Mouse (Mus musculus): Measurements from ENCODE around the gene Fndc8. TPM values are rescaled to one million over a fixed set of nuclear protein-coding genes. Genes with fewer than 3 reads are reported as not detected.

Gene Fndc8
- total and polyA plus RNA-seq, 3 experiments: 0.08 to 0.36 TPM; not detected in 1

GRCm38 (mm10) chr11:82844771-82845414, 47.0 kb upstream of the Fndc8 start (continued):
- TF ChIP-seq MYC (IDR thresholded peaks at IDR 0.05; ENCODE audit: low read depth, low read length): no peak
- no peak for TF ChIP-seq RAD21 (IDR thresholded peaks at IDR 0.05; ENCODE audit: low read depth, low read length)
- no peak for TF ChIP-seq USF2 (conservative IDR thresholded peaks at IDR 0.05; ENCODE audit: low read depth, low read length)
- TF ChIP-seq JUN (IDR thresholded peaks at IDR 0.05; ENCODE audit: insufficient read depth, low read depth, low read length): no peak
- peak; percentile 47; the same call in 1 of the 2 replicates for TF ChIP-seq CHD2 (IDR thresholded peaks at IDR 0.05; ENCODE audit: low read length)
- TF ChIP-seq EP300 (IDR thresholded peaks at IDR 0.05; ENCODE audit: low read length): no peak
- no peak for TF ChIP-seq RCOR1 (conservative IDR thresholded peaks at IDR 0.05; ENCODE audit: low read depth, low read length)

GRCm38 (mm10) chr11:82845415-82846078, 46.4 kb upstream of the Fndc8 start:
- peak overlapping the region; percentile 100 for H3K4me2 ChIP-seq (ENCODE audit: insufficient read depth, low read depth, poor library complexity, severe bottlenecking)
- in situ Hi-C loops (cut with MboI; ENCODE audit: low pct_ligation_motif_present, low pct_unique_long_range_greater_than_20kb, low sequenced_read_pairs) (loop anchor here (5.0 kb wide), 1 partner anchor 42 kb away; no protein-coding TSS in a partner anchor), dilution Hi-C loops (cut with MboI; ENCODE audit: extremely low pct_ligation_motif_present, extremely low pct_unique_long_range_greater_than_20kb, low sequenced_read_pairs) (no loop called here)
- H3K4me1 ChIP-seq (ENCODE audit: control insufficient read depth in 1 of 2, insufficient read depth in 2 of 2): peaks cover 13 to 30% of the 10 kb centered on the region in 2 experiments
- H3K79me2 ChIP-seq (replicated peaks; ENCODE audit: control insufficient read depth, extremely low read depth, insufficient read depth, poor library complexity, severe bottlenecking): peaks cover 12% of the 10 kb centered on the region
- DNase-seq (ENCODE audit: extremely low read depth): peak; percentile 77
- H3K36me3 ChIP-seq (replicated peaks in 1 of 2; ENCODE audit: control insufficient read depth in 1 of 2, insufficient read depth in 1 of 2, low read length in 1 of 2): peaks cover 6 to 17% of the 10 kb centered on the region in 2 experiments
- H3K27ac ChIP-seq (ENCODE audit: insufficient read depth, low read depth): peak overlapping the region; percentile 82
- H3K27me3 ChIP-seq (replicated peaks): no peaks in the 10 kb centered on the region
- H3K9me3 ChIP-seq (replicated peaks; ENCODE audit: low read length): peaks cover 11% of the 10 kb centered on the region
- H3K4me3 ChIP-seq (replicated peaks in 1 of 3; ENCODE audit: low read depth in 2 of 3, low read length in 2 of 3, poor library complexity in 1 of 3): peak overlapping the region; percentile 49 to 57 (median 51)
- H3K9ac ChIP-seq (ENCODE audit: insufficient read depth, low read depth): peak overlapping the region; percentile 37
- TF ChIP-seq IRF4 (IDR thresholded peaks at IDR 0.05; ENCODE audit: low read depth, low read length) (no peak), BHLHE40 (IDR thresholded peaks at IDR 0.05; ENCODE audit: low read depth, low read length) (peak; percentile 0; the same call in 1 of the 2 replicates), MAFK (IDR thresholded peaks at IDR 0.05; ENCODE audit: insufficient replicate concordance, low read length) (no peak), ZC3H11A (IDR thresholded peaks at IDR 0.05; ENCODE audit: low read depth, low read length) (no peak), EP300 (IDR thresholded peaks at IDR 0.05; ENCODE audit: low read length) (no peak; the same call in 1 of the 2 replicates), ELF1 (IDR thresholded peaks at IDR 0.05; ENCODE audit: low read depth, low read length) (no peak), ZNF384 (IDR thresholded peaks at IDR 0.05; ENCODE audit: low read depth, low read length) (no peak), CHD1 (IDR thresholded peaks at IDR 0.05; ENCODE audit: low read depth, low read length) (no peak), RAD21 (IDR thresholded peaks at IDR 0.05; ENCODE audit: low read depth, low read length) (peak; percentile 52), PAX5 (IDR thresholded peaks at IDR 0.05; ENCODE audit: low read length) (no peak), MAZ (IDR thresholded peaks at IDR 0.05; ENCODE audit: low read depth, low read length) (no peak; the same call in 1 of the 2 replicates), RCOR1 (conservative IDR thresholded peaks at IDR 0.05; ENCODE audit: low read depth, low read length) (no peak), JUN (IDR thresholded peaks at IDR 0.05; ENCODE audit: insufficient read depth, low read depth, low read length) (no peak; the same call in 1 of the 2 replicates), UBTF (IDR thresholded peaks at IDR 0.05; ENCODE audit: low read depth, low read length) (peak; percentile 84; the same call in 1 of the 2 replicates), NRF1 (IDR thresholded peaks at IDR 0.05; ENCODE audit: low read depth, low read length) (no peak), POLR2A (IDR thresholded peaks at IDR 0.05; ENCODE audit: low read depth, low read length) (peak; percentile 62), E2F4 (IDR thresholded peaks at IDR 0.05; ENCODE audit: insufficient replicate concordance, low read depth, low read length) (no peak), CHD2 (IDR thresholded peaks at IDR 0.05; ENCODE audit: low read length) (0 out of 2 replicates have a peak, but pooled peaks have one; percentile 25), ZMIZ1 (IDR thresholded peaks at IDR 0.05; ENCODE audit: low read depth, low read length) (no peak), SIN3A (IDR thresholded peaks at IDR 0.05; ENCODE audit: low read length) (no peak), POLR2AphosphoS2 (IDR thresholded peaks at IDR 0.05; ENCODE audit: low read depth, low read length) (no peak), MAX (IDR thresholded peaks at IDR 0.05; ENCODE audit: low read length) (peak; percentile 98), HCFC1 (IDR thresholded peaks at IDR 0.05; ENCODE audit: low read depth, low read length) (no peak), ETS1 (conservative IDR thresholded peaks at IDR 0.05; ENCODE audit: low read depth, low read length) (no peak), KAT2A (IDR thresholded peaks at IDR 0.05; ENCODE audit: insufficient replicate concordance, low read length) (no peak), SMC3 (IDR thresholded peaks at IDR 0.05; ENCODE audit: low read depth, low read length) (peak; percentile 44), NELFE (IDR thresholded peaks at IDR 0.05; ENCODE audit: low read depth, low read length) (peak; percentile 65; the same call in 1 of the 2 replicates), TCF12 (IDR thresholded peaks at IDR 0.05; ENCODE audit: low read depth, low read length) (peak; percentile 25; the same call in 1 of the 2 replicates), ZKSCAN1 (IDR thresholded peaks at IDR 0.05; ENCODE audit: borderline replicate concordance, low read depth, low read length) (no peak), MXI1 (IDR thresholded peaks at IDR 0.05; ENCODE audit: low read depth, low read length) (peak; percentile 63), TBP (conservative IDR thresholded peaks at IDR 0.05; ENCODE audit: low read depth, low read length) (peak; percentile 86), JUND (conservative IDR thresholded peaks at IDR 0.05; ENCODE audit: low read depth, low read length) (no peak; the same call in 1 of the 2 replicates)

Data from CH12.LX (cell line).